Mouse (Mus musculus): ENCODE data around the gene Pex16.

Gene Pex16

GRCm38 (mm10) chr2:92422388-92423135 lies 48.1 kb downstream of the Pex16 start:
- DNase-seq (ENCODE audit: low spot score): no peak

DNA sequence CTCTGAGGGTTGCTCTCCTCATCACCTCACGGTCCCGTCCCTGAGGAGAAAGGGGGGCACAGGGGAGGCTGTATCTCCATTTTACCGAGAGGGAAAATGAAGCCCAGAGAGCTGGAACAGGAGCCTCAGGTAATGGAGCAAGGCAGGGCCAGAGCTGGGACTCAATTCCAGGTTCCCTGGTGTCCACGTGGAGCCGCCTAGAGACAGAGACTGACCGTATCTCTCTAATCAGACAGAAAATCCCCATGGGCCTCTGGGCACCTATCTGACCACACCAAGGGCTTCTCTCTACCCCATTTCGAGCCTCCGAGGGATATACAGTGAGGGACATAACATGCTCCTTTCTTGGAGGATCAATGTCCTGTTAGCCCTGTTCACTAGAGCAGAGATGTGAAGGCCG lies 48.7 kb downstream of the Pex16 start:
- no peak for DNase-seq (ENCODE audit: low spot score)

DNA sequence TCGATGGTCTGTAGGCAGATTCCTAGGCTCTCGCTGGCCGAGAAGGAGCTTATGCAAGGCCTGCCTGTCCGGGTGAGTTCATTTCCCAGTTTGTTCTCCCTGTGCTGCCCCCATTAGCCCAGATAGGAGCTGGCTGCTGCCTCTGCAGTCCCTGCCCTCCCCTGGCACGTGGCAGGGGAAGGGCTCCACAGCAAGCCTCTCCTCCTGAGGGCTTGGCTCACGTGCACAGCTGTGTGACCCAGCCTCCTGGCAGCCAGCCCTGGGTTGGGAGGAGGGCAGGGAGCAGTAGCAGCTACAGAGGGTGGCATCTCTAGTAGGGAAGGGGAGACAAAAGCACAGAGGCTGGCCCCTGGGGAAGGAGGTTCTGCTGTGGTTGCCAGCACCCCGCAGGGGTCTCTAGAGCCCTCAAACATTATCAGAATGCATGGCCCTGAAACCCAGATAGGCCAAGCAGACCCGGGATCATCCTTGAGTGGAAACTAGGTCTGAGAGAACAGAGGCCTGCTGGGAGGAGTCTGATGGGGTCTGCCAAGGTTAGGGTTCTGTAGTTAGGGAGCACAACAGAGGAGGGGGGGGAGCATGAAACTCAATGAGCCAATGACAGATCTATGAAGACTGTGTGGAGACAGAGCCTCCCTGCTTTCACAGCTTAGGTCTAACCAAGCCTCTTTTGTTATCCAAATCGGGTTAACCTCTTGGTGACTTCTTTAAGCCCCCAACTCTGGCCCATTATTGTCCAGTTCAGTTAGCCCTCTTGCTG lies 49.4 kb downstream of the Pex16 start:
- DNase-seq (ENCODE audit: low spot score): peak; percentile 93

DNA sequence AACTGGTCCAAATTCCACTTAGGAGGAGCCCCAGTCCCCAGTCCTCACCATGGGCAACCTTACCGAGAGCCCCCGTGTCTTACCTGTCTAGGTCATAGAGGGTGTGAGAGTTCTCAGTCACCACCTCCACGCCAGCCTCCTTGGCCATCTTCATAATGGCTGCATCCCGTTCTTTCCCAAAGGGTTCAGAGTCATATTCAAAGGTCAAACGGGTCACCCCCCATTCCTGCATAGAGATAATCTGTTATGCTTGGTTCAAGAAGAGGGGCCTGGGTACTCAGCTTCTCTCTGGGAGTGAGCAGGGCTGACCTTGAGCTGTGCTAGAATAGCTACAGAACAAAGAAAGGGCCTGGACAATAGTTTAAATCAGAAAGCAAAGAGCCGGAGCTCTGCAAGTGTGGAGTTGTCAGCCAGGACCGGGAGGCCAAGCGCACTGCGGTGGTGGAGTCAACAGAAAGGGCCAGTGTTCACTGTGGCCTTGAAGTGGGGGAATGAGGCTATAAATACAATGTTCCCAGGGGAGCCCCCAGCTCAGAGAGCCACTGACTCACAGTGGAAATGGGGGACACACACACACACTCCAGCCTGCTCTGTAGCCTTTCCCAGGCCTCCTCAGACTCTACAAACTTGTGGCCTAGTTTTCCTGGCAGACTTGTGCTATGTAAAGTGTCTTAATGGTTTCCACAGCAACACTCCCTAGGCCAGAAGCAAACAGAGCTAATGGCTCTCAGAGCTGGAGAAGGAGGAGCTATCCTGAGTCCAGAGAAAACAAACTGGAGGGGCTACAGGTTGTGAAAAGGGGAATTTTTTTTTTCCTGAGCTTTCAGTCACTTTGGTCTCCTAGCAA lies 50.2 kb downstream of the Pex16 start:
- peak; percentile 57 for DNase-seq (ENCODE audit: low spot score)

DNA sequence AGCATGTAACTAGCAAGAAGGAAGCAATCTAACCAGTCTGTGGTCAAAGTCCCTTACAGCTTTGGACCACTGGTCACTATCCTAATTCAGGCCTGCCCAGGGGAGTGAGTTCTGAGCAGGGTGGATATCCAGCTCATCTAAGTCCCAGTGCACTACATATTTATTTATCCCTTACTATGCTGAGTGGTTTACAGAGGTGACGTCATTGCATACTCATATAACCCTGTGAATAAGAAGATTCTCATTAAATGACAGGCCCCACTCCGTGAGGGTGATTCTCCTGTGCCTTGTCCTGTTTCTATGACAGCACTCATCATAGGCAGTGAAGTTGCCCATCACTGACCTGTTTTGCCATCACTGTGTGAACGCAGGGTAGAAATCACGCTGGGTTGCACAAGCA lies 50.9 kb downstream of the Pex16 start:
- DNase-seq (ENCODE audit: low spot score): no peak

GRCm38 (mm10) chr2:92426426-92426825 lies 52.0 kb downstream of the Pex16 start:
- no peak for DNase-seq (ENCODE audit: low spot score)

DNA sequence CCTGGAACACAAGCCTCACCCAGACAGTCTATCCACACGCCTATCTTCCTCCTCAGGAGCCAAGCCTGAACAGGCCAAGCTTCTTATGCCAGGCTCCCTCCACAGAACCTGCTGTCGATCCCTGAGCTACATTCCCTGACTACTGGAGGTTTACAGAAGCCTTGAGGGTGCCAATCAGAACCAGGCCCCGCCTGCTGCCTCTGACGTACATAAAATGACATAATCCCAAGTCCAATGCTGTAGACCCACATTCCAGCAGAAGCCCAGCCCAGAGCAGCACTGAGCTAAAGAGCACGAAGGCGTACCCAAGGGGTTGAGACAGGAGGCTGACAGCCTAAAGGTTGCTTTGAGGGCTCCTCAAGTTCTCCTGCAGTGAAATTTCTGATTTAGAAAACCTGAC lies 53.4 kb downstream of the Pex16 start:
- DNase-seq (ENCODE audit: low spot score): peak; percentile 47

GRCm38 (mm10) chr2:92430089-92430488 lies 55.6 kb downstream of the Pex16 start:
- no peak for DNase-seq (ENCODE audit: low spot score)
